Mouse (Mus musculus) lung, adult 2 months (tissue): Measurements from ENCODE around the gene Cdk13.
A peak's percentile ranks its signal among the peaks of the same experiment; 100 is the strongest.

Source experiments
- CTCF ChIP-seq: fragments of 200-500 bp; IDR thresholded peaks from 2 replicates; pipeline ENCODE4 v1.5.1; 2011; ENCODE audit warnings: mild to moderate bottlenecking, low read length, control low read depth; ENCODE audit not compliant: insufficient read depth
- POLR2A ChIP-seq: fragments of 200-500 bp; IDR thresholded peaks from 2 replicates; pipeline ENCODE4 v1.6.1; 2011; ENCODE audit warnings: low read depth, mild to moderate bottlenecking, control low read depth, low read length, borderline replicate concordance; ENCODE audit errors: extremely low read depth

- peak; percentile 42 for TF ChIP-seq CTCF
- TF ChIP-seq POLR2A = no peak
Measured at GRCm38 (mm10) chr13:17838484-17838851, 33.6 kb upstream of the Cdk13 start.
